Mouse (Mus musculus) brain, embryonic 14.5 days (tissue): ENCODE results near the gene Ncdn.

Source experiments
- CTCF ChIP-seq: fragments of 200-500 bp; IDR thresholded peaks from 2 replicates; pipeline ENCODE4 v1.5.1; 2012; ENCODE audit warnings: inconsistent platforms, mild to moderate bottlenecking, moderate library complexity, borderline replicate concordance; ENCODE audit not compliant: insufficient read depth, insufficient read length; ENCODE audit errors: extremely low read depth
- POLR2A ChIP-seq: fragments of 200-500 bp; IDR thresholded peaks from 2 replicates; pipeline ENCODE4 v1.6.1; 2012; ENCODE audit warnings: mild to moderate bottlenecking, inconsistent platforms, borderline replicate concordance; ENCODE audit not compliant: poor library complexity, insufficient read depth, insufficient read length, severe bottlenecking; ENCODE audit errors: extremely low read depth

- TF ChIP-seq POLR2A (no peak), CTCF (no peak)
These were observed 4.9 kb downstream of the Ncdn start for GRCm38 (mm10) chr4:126748381-126748780.
